Mouse (Mus musculus) liver, embryonic 14.5 days (tissue): ENCODE results near the gene Cpne4.

ENCODE experiments used
- CTCF ChIP-seq: IDR thresholded peaks from 2 replicates; pipeline ENCODE4 v1.5.1; 2016; ENCODE audit warnings: antibody characterized with exemption, low read depth, control low read depth
- EP300 ChIP-seq: IDR thresholded peaks from 2 replicates; pipeline ENCODE4 v1.6.1; 2016; ENCODE audit warnings: antibody characterized with exemption, low read depth

DNA sequence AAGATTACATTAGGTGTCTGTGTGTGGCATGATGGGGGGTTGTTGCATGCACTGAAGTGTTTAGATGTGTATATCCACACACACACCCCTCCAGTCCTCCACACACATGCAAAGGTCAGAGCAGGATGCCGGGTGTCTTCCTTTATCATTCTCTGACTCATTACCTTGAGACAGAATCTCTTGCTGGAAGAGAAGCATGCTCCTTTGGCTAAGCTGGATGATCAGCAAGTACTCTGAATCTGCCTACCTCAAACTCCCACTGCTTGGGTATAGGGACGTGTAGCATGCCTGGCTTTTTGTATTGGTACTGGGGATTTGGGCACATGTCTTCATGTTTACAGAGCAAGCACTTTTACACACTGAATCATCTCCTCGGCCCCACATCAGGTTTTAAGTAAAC is 230.0 kb downstream of the Cpne4 start:
- TF ChIP-seq CTCF (no peak), EP300 (no peak)
